Mouse (Mus musculus) gastrocnemius, adult 8-10 months (tissue): ENCODE results near the gene Gmds. TPM values are rescaled to one million over a fixed set of nuclear protein-coding genes. Genes with fewer than 3 reads are reported as not detected.

Experiments used
- DNase-seq, 2 experiments: peaks; one replicate each; pipeline ENCODE4 v3.0.0; 2022; ENCODE audit warnings: low spot score in 2 of 2
- total RNA-seq, 4 experiments: library from RNA; stranded (reverse); gene quantifications; 2 replicates each; pipeline ENCODE4 v1.2.4; 2022

The Gmds gene
- total RNA-seq, 4 experiments from 2014 or later: 0.94 to 2.6 (median 1.4) TPM

- DNase-seq: no peak
Observed at GRCm38 (mm10) chr13:32161567-32161966, 177.0 kb downstream of the Gmds start.

- DNase-seq: no peak
Observed at GRCm38 (mm10) chr13:32158240-32158639, 180.3 kb downstream of the Gmds start.

- DNase-seq: no peak
Observed at GRCm38 (mm10) chr13:32145916-32146315, 192.6 kb downstream of the Gmds start.

- DNase-seq: no peak
Observed at GRCm38 (mm10) chr13:32145179-32145578, 193.4 kb downstream of the Gmds start.

- no peak for DNase-seq
Observed at GRCm38 (mm10) chr13:32143651-32144050, 194.9 kb downstream of the Gmds start.

- DNase-seq: no peak
Observed at GRCm38 (mm10) chr13:32134663-32135273, 203.8 kb downstream of the Gmds start.

GRCm38 (mm10) chr13:32129970-32130369 lies 208.6 kb downstream of the Gmds start:
- DNase-seq: no peak

- no peak for DNase-seq
Observed at GRCm38 (mm10) chr13:32118386-32118785, 220.2 kb downstream of the Gmds start.

- no peak for DNase-seq
Observed at GRCm38 (mm10) chr13:32115468-32115867, 223.1 kb downstream of the Gmds start.

GRCm38 (mm10) chr13:32113875-32114274 lies 224.7 kb downstream of the Gmds start:
- no peak for DNase-seq

GRCm38 (mm10) chr13:32088303-32088977 lies 250.1 kb downstream of the Gmds start:
- no peak for DNase-seq

GRCm38 (mm10) chr13:32080520-32081249 lies 257.9 kb downstream of the Gmds start:
- no peak for DNase-seq

- no peak for DNase-seq
Observed at GRCm38 (mm10) chr13:32073630-32074029, 264.9 kb downstream of the Gmds start.

- no peak for DNase-seq
Observed at GRCm38 (mm10) chr13:32055321-32055720, 283.2 kb downstream of the Gmds start.

GRCm38 (mm10) chr13:32053587-32053986 lies 285.0 kb downstream of the Gmds start:
- no peak for DNase-seq

- DNase-seq: no peak
Observed at GRCm38 (mm10) chr13:32047980-32048959, 290.3 kb downstream of the Gmds start.

GRCm38 (mm10) chr13:32046961-32047360 lies 291.6 kb downstream of the Gmds start:
- no peak for DNase-seq

GRCm38 (mm10) chr13:32042748-32043147 lies 295.8 kb downstream of the Gmds start:
- no peak for DNase-seq

- no peak for DNase-seq
Observed at GRCm38 (mm10) chr13:32040822-32041221, 297.7 kb downstream of the Gmds start.

GRCm38 (mm10) chr13:32036902-32037301 lies 301.6 kb downstream of the Gmds start:
- DNase-seq: no peak

GRCm38 (mm10) chr13:32034799-32035448 lies 303.6 kb downstream of the Gmds start:
- DNase-seq: no peak
